Mouse (Mus musculus) E14TG2a.4 (cell line): ENCODE data around the gene Gpc5.

ENCODE experiments used
- H3K27me3 ChIP-seq: 2 replicates; pipeline ENCODE4 v1.6.1; 2014; ENCODE audit warnings: low read length, control low read depth; ENCODE audit not compliant: insufficient read depth
- H3K36me3 ChIP-seq: 2 replicates; pipeline ENCODE4 v1.6.1; 2014; ENCODE audit warnings: low read length, control low read depth; ENCODE audit not compliant: insufficient read depth
- H3K4me1 ChIP-seq: replicated peaks from 2 replicates; pipeline ENCODE4 v1.6.1; 2014; ENCODE audit warnings: low read depth, low read length, control low read depth
- H3K4me3 ChIP-seq: replicated peaks from 2 replicates; pipeline ENCODE4 v1.5.1; 2014; ENCODE audit warnings: mild to moderate bottlenecking, low read length
- H3K9me3 ChIP-seq: 2 replicates; pipeline ENCODE4 v1.6.1; 2014; ENCODE audit warnings: low read length, control low read depth
- CTCF ChIP-seq: conservative IDR thresholded peaks from 2 replicates; pipeline ENCODE4 v1.5.1; 2014; ENCODE audit warnings: low read length
- NANOG ChIP-seq: IDR thresholded peaks from 2 replicates; pipeline ENCODE4 v1.6.1; 2014; ENCODE audit warnings: borderline replicate concordance, low read length, mixed read lengths
- POU5F1 ChIP-seq: IDR thresholded peaks from 2 replicates; pipeline ENCODE4 v1.6.1; 2014; ENCODE audit warnings: low read length, borderline replicate concordance

Gene Gpc5

GRCm38 (mm10) chr14:116208581-116208980 lies 1116.6 kb downstream of the Gpc5 start:
- Histone ChIP-seq H3K36me3 (no peaks in the 10 kb centered on the region), H3K4me3 (no peak overlapping the region), H3K9me3 (no peaks in the 10 kb centered on the region), H3K27me3 (no peaks in the 10 kb centered on the region), H3K4me1 (no peaks in the 10 kb centered on the region)
- no peak for TF ChIP-seq NANOG
- TF ChIP-seq POU5F1 = no peak
- TF ChIP-seq CTCF = no peak

GRCm38 (mm10) chr14:116209045-116209444 lies 1117.0 kb downstream of the Gpc5 start:
- Histone ChIP-seq H3K9me3 (no peaks in the 10 kb centered on the region), H3K27me3 (no peaks in the 10 kb centered on the region), H3K36me3 (no peaks in the 10 kb centered on the region), H3K4me1 (no peaks in the 10 kb centered on the region), H3K4me3 (no peak overlapping the region)
- TF ChIP-seq CTCF (no peak), NANOG (no peak), POU5F1 (no peak)

DNA sequence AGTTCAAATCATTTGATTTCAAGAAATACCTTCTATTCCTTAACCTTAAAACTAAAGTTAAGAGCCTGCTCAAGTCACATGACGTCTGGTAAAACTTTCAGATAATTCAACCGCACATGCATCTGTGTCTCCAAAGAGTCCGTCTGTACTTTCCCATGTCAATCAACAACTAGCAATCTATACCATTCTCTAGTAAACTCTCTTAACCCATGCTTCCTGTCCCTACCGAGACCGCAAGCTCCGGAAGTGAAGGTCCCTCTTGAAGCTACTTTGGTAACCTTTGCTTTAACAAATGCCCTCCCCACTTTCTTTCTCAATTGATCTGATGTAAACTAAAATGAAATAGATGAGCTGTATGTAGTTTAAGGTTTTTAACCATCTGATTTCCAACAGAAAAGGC lies 1118.3 kb downstream of the Gpc5 start:
- Histone ChIP-seq H3K27me3 (no peaks in the 10 kb centered on the region), H3K4me3 (no peak overlapping the region), H3K9me3 (no peaks in the 10 kb centered on the region), H3K4me1 (no peaks in the 10 kb centered on the region), H3K36me3 (no peaks in the 10 kb centered on the region)
- TF ChIP-seq CTCF (no peak), NANOG (no peak), POU5F1 (no peak)

- Histone ChIP-seq H3K36me3 (no peaks in the 10 kb centered on the region), H3K4me1 (no peaks in the 10 kb centered on the region), H3K27me3 (no peaks in the 10 kb centered on the region), H3K4me3 (no peak overlapping the region), H3K9me3 (no peaks in the 10 kb centered on the region)
- TF ChIP-seq NANOG (no peak), CTCF (no peak), POU5F1 (no peak)
These were observed 1120.0 kb downstream of the Gpc5 start for GRCm38 (mm10) chr14:116212029-116212428.

DNA sequence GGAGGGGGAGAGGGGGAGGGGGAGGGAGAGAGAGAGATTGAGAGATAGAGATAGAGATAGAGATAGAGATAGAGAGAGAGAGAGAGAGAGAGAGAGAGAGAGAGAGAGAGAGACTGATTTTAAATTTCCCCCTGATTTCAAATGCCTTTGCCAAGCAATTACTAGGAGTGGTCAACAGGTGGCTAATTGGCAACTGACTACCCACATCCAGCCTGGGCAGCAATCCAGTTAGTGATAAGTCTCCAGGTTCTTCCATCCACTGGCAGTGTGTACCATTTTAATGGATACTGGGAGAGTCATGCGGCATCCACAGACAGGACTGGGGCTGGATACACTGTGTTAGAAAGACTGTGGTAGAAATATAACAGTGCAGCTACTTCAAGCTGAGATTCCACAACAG lies 1166.1 kb downstream of the Gpc5 start:
- TF ChIP-seq NANOG (no peak), CTCF (no peak), POU5F1 (no peak)
- H3K27me3 ChIP-seq = no peaks in the 10 kb centered on the region
- no peaks in the 10 kb centered on the region for H3K9me3 ChIP-seq
- H3K4me1 ChIP-seq = no peaks in the 10 kb centered on the region
- H3K36me3 ChIP-seq = no peaks in the 10 kb centered on the region
- no peak overlapping the region for H3K4me3 ChIP-seq

DNA sequence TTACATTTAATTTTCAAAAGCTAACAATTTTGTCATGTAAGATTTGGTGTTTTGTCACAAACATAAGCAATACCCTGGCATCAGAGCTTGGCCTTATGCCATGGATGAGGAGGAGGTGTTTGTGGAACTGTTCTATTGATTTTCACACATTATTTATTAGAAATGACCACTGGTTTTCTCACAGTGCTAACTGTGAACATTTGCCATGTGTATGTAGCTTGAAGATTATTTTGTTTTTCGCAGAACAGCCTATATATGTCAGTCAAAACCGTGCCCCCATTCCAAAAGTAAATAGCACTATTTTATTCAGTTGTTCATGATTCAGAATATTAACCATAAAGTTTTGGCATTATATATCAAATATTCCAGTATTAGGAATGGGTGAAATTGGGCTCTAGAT lies 1216.5 kb downstream of the Gpc5 start:
- no peaks in the 10 kb centered on the region for H3K4me1 ChIP-seq
- TF ChIP-seq NANOG (no peak), CTCF (no peak), POU5F1 (no peak)
- no peaks in the 10 kb centered on the region for H3K36me3 ChIP-seq
- no peak overlapping the region for H3K4me3 ChIP-seq
- no peaks in the 10 kb centered on the region for H3K9me3 ChIP-seq
- no peaks in the 10 kb centered on the region for H3K27me3 ChIP-seq

DNA sequence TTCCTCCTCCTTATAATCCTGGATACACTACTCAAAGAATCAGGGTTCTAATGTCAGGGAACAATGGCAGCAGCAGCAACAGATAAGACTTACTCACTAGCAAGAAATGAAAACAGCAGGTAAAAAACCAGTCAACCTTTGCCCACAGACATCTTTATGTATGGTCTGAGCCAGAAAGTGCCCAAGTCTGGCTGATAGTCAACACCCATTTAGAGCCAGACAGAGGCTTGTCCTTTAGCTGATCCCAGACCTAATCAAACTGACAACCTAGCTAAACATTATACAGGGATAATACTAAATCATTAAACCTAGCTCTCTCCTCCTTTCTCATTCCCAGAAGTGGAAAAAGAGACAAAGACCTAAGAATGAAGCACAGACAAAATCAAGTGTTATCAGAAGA lies 1225.5 kb downstream of the Gpc5 start:
- no peaks in the 10 kb centered on the region for H3K36me3 ChIP-seq
- H3K9me3 ChIP-seq = no peaks in the 10 kb centered on the region
- H3K4me3 ChIP-seq = no peak overlapping the region
- no peaks in the 10 kb centered on the region for H3K4me1 ChIP-seq
- TF ChIP-seq CTCF = no peak
- no peak for TF ChIP-seq POU5F1
- no peak for TF ChIP-seq NANOG
- H3K27me3 ChIP-seq = no peaks in the 10 kb centered on the region

DNA sequence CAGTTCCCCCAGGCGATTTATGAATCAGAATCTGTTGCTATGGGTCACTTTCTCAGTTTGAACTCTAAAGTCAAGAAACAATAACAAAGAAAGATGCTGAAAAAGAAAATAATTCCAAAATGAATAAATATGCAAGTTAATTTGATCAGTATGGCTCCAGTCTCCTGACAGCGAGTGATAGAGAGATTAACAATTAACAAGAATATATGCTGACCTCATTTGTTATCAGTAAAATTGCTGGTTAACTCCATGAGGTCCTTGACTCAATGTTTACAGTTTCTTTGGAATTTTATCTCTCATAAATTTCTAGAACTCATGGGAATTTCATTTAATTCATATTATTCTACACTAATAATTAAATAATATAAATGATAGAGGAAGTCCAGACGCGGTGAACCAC lies 1244.2 kb downstream of the Gpc5 start:
- no peaks in the 10 kb centered on the region for H3K27me3 ChIP-seq
- H3K9me3 ChIP-seq = no peaks in the 10 kb centered on the region
- TF ChIP-seq CTCF (no peak), POU5F1 (no peak), NANOG (no peak)
- H3K4me1 ChIP-seq = no peaks in the 10 kb centered on the region
- H3K36me3 ChIP-seq = no peaks in the 10 kb centered on the region
- H3K4me3 ChIP-seq = no peak overlapping the region

DNA sequence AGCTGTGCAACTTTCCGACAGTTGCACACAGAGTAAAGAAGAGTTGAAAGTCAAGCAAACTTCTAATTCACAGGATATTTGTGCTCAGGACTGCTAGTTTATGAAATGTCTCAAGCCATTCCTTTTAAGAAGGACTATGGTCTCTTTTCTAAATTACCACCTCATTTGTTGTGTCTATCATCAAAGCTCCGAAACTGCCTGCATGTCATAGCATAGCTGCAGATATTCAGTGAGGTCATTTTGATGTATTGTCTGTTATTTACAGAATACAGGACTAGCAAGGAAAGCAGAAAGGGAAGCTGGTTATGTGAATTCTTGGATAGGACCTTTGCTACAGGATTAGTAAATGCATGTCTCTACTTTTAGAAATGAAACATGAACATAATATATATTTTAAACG lies 1246.4 kb downstream of the Gpc5 start:
- Histone ChIP-seq H3K4me3 (no peak overlapping the region), H3K36me3 (no peaks in the 10 kb centered on the region), H3K9me3 (no peaks in the 10 kb centered on the region), H3K27me3 (no peaks in the 10 kb centered on the region), H3K4me1 (no peaks in the 10 kb centered on the region)
- TF ChIP-seq POU5F1 = no peak
- no peak for TF ChIP-seq CTCF
- TF ChIP-seq NANOG = no peak
